Mouse (Mus musculus) kidney, adult 8-10 months (tissue): ENCODE measurements at regions not wholly inside any gene's neighbourhood (a gene's known extent, or its start where the extent isn't known, plus 50 kb on each side); places are given as distances from the start of the nearest gene placed in this dataset.

Experiments used
- DNase-seq, 2 experiments: peaks; one replicate each; pipeline ENCODE4 v3.0.0; 2022

DNA sequence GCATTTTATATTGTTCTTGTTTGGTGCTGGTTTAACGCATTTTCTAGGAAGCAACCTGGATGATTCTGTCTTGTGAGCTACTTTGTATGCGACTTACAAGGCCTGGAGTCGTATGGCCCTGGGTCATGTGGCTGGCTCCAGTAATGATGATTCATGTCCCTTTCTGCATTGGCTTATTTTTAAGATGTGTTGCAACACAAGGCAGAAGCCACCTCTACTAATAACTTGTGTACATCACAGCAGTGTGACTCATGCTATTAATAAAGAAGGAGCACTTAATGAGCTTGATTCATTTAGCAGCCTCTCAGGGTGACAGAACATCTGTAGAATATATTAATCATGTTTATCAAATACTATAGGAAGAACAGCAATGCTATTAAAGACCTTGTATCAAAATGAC is 84.0 kb downstream of the Slc5a7 start:
- DNase-seq: no peak

DNA sequence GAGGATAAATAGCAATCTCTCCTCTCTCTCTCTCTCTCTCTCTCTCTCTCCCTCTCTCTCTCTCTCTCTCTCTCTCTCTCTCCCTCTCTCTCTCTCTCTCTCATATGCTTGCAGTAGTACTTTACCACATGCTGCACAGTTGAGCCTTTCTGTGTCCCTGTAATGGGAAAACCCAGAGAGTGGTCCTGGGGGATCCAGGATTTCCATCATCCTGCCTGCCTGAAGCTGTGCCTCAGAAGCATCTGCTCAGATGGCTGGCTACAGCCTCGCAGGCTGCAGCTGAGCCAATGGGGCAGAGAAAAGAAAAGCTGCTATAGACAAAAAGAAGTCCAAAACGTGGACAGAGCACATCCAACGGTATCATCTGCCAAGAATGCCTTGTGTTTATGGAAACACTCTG is 97.1 kb downstream of the Slc5a7 start:
- DNase-seq: no peak

DNA sequence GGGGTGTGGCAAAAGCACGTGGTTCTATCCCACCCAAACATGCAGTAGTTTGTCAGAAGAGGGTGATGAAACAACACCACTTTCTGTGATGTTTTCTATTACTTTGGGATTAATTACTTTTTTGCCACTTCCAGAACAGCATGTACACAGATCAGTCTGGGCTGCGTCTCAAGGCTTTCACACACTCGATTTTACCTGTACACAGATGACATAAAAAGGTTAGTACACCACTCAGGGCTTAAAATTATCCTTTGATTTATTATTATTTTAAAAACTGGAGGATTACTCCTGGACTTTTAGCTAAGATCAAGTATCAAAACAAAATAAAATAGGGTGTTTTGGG is 106.6 kb downstream of the Slc5a7 start:
- no peak for DNase-seq

DNA sequence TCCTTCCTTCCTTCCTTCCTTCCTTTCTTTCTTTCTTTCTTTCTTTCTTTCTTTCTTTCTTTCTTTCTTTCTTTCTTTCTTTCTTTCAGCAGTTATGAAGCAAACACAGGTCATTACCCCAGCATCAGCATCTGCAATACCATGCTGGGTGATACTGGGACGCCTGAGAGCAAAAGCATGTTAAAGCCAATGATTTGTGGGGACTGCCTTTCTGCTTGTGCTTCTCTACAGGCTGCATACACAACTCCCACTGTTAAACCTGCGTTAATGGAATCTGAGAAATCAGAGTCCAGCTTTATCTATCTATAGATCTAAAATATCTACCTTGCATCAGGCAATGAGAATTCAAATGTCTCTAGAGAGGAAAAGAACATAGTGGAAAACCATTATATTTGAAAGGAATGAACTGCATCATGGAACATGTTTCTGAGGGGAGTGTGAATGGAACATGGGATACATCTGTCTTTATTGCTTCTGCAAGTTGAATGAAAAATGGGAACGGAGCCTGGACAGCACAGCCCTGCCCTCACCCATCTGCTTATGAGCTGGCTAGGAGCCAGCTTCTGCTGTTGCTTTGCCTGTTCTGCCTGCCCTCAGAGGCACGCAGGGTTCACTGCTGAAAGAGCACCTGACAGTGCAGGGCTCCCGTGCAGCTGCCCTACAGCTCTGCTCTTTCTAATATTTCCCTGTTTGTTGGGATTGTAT is 107.2 kb downstream of the Slc5a7 start:
- DNase-seq: peak in 1 of 2 experiments; percentile 2

DNA sequence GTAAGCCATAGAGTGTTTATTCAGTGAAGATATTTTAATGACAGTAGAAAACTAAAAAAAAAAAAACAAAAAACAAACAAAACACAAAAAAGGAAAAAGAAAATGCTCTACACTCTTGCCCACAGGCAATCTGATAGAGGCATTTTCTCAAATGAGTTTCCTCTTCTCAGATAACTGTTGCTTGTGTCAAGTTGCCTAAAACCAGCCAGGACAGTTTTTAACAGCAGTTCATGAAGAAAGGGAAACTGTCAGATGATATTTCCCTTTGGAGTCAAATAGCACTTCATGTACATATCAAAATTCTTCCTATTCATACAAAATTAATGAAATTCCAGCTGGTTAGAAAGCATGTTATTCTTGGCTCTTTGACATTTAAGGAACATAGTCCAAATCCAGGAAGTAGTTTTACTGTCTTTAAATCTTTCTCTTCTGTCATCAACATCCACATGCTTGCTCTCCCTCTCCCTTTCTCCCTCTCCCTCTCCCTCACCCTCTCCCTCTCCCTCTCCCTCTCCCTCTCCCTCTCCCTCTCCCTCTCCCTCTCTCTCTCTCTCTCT is 109.8 kb downstream of the Slc5a7 start:
- DNase-seq: no peak

DNA sequence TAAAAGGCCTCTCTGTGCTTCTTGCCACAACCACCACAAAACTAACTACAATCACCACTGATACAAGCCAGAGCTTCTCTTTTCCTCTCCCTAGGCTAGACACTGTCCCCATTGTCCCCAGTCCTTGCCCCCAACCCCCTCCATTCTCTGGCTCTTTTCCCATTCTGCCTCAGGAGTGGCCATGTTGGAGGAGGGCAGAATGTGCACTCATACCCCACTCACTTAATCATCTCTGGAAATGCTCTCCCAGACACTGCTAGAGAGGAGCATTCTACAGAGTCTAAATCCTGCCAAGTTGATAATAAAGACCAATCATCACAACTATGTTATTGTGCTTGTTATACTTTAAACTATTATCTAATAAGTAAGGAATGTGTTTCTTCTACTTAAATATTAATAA is 116.8 kb downstream of the Slc5a7 start:
- no peak for DNase-seq

DNA sequence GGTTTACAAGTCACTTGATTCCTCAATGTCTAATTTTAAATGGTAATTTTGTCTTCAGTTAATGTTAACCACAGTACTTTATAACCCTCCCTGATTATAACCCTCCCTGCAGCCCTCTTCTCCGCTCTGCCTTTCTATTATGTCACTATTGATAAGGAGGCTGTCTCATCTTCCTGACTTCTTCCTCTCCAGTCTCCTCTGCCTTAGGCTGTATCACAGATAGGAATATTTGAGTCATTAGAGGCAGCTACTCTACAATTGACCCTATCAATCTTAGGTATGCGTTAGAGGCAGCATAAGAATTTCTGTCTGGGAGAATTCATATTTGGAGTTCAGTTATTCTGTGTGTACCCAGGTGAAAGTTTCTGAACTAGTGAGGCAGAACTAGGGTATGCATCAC is 118.3 kb downstream of the Slc5a7 start:
- no peak for DNase-seq

DNA sequence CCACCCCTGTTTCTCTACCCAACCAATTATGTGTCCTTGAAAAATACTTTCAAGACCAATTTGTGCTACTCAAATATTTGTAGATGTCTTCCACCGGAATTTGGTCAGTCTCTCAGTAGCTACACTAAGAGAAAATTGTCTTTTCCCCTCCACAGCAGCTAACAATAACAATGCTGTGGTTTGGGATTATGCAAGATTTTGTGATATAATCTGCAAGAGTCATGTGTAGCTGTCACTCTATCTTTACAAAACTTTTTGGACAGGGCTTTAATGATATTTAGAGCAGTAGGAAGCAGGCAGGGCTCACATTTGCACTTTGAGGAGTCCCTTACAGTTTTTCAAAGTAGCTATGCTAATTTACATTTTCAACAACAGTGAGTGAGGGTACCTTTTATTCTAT is 128.1 kb downstream of the Slc5a7 start:
- DNase-seq: no peak

DNA sequence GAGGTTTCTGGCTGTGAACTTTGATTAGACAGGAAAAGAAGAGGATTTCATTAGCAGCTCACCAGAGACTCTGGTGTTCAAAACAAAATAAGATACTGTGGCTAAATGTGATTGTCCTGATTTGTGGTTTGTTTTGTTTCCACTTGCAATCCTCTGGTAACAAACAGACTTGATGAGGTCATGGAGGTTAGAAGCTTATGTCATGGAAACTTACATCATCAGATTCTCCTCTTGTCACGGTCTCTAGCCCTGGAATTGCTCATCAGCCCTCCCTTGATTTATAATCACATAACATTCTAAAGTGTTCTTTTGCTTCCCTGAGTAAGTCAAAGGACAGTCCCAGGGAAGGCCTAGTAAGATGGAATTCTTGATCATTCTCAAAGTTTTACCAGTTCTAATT is 130.8 kb downstream of the Slc5a7 start:
- no peak for DNase-seq

DNA sequence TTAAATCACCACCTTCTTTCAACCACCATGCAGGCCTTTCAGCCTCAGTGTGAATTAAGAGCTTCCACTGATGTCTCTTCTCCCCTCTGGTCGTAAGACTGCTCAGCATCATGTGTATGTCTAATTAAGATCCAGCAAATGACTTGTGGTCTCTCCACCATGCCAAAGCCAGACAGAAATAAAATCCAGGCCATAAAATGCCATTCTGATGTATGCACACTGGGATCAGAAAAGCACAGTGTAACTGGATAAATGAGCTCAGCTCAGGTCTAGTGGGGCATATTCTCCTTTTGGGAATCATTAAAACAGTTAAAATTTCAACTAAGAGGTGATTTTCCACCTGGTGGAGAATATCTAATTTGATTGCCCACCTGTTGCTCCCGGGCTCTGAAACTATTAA is 136.5 kb downstream of the Slc5a7 start:
- DNase-seq: no peak

DNA sequence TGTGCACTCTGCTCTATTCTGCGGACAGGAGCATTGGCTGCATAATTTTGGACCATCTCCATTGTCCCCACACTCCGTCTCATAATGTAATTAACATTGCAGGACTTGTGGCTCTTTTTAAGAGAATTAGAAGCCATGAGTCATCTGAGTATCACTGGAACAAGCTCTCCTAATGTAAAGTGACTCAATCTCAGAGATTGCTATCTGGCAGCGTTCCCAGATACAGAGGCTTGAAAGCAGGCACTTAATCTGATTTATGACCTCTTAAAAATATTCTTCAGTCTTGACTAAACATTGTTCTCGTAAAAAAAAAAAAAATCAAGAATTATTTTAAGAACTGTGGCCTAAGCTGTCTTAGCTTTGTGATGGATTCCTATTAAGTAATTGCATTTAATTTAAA is 140.1 kb downstream of the Slc5a7 start:
- DNase-seq: peak in 1 of 2 experiments; percentile 1

DNA sequence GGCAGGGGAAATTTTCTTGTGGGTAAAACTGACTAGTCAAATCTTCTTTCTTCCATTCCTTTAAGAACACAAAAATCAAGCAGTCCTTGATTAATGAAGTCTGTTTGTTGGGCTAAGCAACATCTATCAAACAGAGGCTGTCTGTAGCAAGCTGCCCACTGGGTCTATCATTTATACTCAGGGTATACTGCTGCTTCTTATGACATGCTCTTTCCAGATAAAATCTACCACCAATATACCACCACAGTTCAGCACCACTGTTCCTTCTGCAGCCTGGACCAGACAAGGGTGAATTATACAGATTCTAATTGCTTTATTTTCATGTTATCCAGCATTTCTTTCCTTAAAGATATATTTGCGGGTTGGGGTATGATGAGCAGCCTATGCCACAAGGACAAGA is 140.5 kb downstream of the Slc5a7 start:
- DNase-seq: no peak

DNA sequence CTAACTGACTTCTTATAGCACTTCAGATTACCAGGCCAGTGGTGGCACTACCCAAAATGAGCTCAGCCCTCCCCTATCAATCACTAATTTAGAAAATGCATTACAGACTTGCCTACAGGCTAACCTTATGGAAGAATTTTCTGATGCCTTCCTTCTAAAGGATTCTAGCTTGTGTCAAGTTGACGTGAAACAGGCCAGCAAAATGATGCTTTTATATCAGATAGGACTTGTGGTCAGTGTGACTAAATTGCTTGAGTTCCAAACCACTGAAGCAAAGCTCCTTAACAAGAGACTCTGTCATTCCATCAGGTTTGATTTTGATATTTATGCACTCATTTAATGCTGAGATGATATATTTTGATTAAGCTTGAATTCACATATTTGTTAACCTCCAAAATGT is 143.0 kb downstream of the Slc5a7 start:
- no peak for DNase-seq

DNA sequence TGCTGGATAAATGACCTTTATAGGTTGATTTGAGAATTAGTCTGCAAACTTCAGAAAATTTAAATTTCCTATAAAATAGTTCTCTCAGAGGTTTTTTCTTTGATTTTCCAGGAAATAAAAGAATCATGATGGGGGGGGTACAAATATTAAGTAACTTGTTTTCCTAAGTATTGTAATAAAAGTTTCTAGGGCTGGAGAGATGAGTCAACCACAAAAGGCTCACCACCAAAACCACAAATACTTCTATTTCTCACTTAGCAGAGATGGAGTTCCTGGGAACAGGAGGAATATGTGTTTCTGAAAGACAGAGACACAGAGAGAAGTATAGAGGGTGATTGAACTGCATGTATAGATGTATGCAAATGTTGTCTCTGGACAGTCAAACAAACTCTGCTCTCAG is 144.3 kb downstream of the Slc5a7 start:
- no peak for DNase-seq
